ENCODE assay signal across 19 mouse cellular contexts in genomic region chr9:13523046-13523445, GRCm38 (mm10).
DNase-seq lines count a peak whose midpoint lies in the region; ATAC-seq lines count a peak whose summit lies in the region.
"Had no signal": no experiment of that assay in that cellular context is flagged by ENCODE, and none has a peak within 500 bp of the region (broad histone marks: within the 10 kb centered on the region; RNA-seq: fewer than 3 reads in every experiment).

No protein-coding gene starts in this region.

- no peak for DNase-seq in heart, embryonic 10.5 days (ENCODE audit: low spot score)
- no peak for DNase-seq in limb, embryonic 10.5 days (ENCODE audit: low spot score)
- DNase-seq in gastrocnemius, postnatal 14 days: no peak
- DNase-seq in forebrain, embryonic 10.5 days (ENCODE audit: extremely low spot score, low spot score): no peak
- DNase-seq: adrenal gland, adult 2 months; cerebellum, adult 9-10 months; kidney, postnatal 10 days; liver; liver, postnatal 0 days; lung, postnatal 36 days; right cerebral cortex, postnatal 25 days had no signal

- WGBS in heart, embryonic 13.5 days: 65% methylated on average over 3 of the region's 3 CpGs
- 66% methylated on average over 3 of the region's 3 CpGs for WGBS in heart, embryonic 10.5 days
- 73% methylated on average over 3 of the region's 3 CpGs for WGBS in limb, embryonic 12.5 days
- WGBS in limb, embryonic 10.5 days: 87% methylated on average over 3 of the region's 3 CpGs
- WGBS in forebrain, embryonic 10.5 days: 91% methylated on average over 3 of the region's 3 CpGs

- no peak overlapping the region for H3K4me2 ChIP-seq in heart, embryonic 13.5 days
- H3K4me2 ChIP-seq in limb, embryonic 12.5 days: no peak overlapping the region
- H3K4me2 ChIP-seq: embryonic facial prominence, embryonic 12.5 days had no signal

- H3K9ac ChIP-seq in heart, embryonic 13.5 days: no peak overlapping the region
- H3K9ac ChIP-seq in limb, embryonic 12.5 days (replicated peaks): no peak overlapping the region
- H3K9ac ChIP-seq: embryonic facial prominence, embryonic 12.5 days; liver, postnatal 0 days had no signal

- ATAC-seq in heart, embryonic 13.5 days (ENCODE audit: extremely low read depth, insufficient number of reproducible peaks, low FRiP score, low TSS enrichment): no peak
- no peak for ATAC-seq in limb, embryonic 12.5 days (ENCODE audit: insufficient number of reproducible peaks, insufficient read depth, low FRiP score, low TSS enrichment, low read depth)
- ATAC-seq in megakaryocyte, adult 5-6 weeks (ENCODE audit: poor library complexity, severe bottlenecking): peak; percentile 45; the same call in 1 of the 2 replicates
- ATAC-seq: hindbrain, embryonic 16.5 days; intestine, embryonic 16.5 days; liver, postnatal 0 days had no signal

- peak overlapping the region; percentile 29; the same call in 1 of the 2 replicates for H3K27ac ChIP-seq in heart, embryonic 13.5 days (replicated peaks)
- H3K27ac ChIP-seq in heart, embryonic 10.5 days: no peak overlapping the region
- 0 out of 2 replicates have a peak overlapping the region, but pooled peaks have one; percentile 12 for H3K27ac ChIP-seq in limb, embryonic 12.5 days
- H3K27ac ChIP-seq in limb, embryonic 10.5 days: no peak overlapping the region
- no peak overlapping the region for H3K27ac ChIP-seq in forebrain, embryonic 10.5 days
- H3K27ac ChIP-seq: embryonic facial prominence, embryonic 12.5 days; midbrain, embryonic 10.5 days had no signal

- H3K4me1 ChIP-seq in heart, embryonic 13.5 days: peaks cover 40% of the 10 kb centered on the region
- H3K4me1 ChIP-seq in heart, embryonic 10.5 days: peaks cover 23% of the 10 kb centered on the region
- H3K4me1 ChIP-seq in limb, embryonic 12.5 days (replicated peaks): peaks cover 33% of the 10 kb centered on the region
- peaks cover 11% of the 10 kb centered on the region for H3K4me1 ChIP-seq in limb, embryonic 10.5 days
- peaks cover 39% of the 10 kb centered on the region for H3K4me1 ChIP-seq in forebrain, embryonic 10.5 days
- H3K4me1 ChIP-seq: embryonic facial prominence, embryonic 12.5 days had no signal

- H3K27me3 ChIP-seq in heart, embryonic 13.5 days (replicated peaks): no peaks in the 10 kb centered on the region
- no peaks in the 10 kb centered on the region for H3K27me3 ChIP-seq in heart, embryonic 10.5 days (ENCODE audit: insufficient read depth, poor library complexity, severe bottlenecking)
- H3K27me3 ChIP-seq in limb, embryonic 12.5 days: no peaks in the 10 kb centered on the region
- H3K27me3 ChIP-seq in limb, embryonic 10.5 days (ENCODE audit: low read depth, poor library complexity, severe bottlenecking): no peaks in the 10 kb centered on the region
- no peaks in the 10 kb centered on the region for H3K27me3 ChIP-seq in forebrain, embryonic 10.5 days (ENCODE audit: poor library complexity, severe bottlenecking)
- H3K27me3 ChIP-seq: embryonic facial prominence, embryonic 12.5 days had no signal

- no peaks in the 10 kb centered on the region for H3K9me3 ChIP-seq in heart, embryonic 13.5 days
- H3K9me3 ChIP-seq in heart, embryonic 10.5 days: no peaks in the 10 kb centered on the region
- no peaks in the 10 kb centered on the region for H3K9me3 ChIP-seq in limb, embryonic 12.5 days
- H3K9me3 ChIP-seq in limb, embryonic 10.5 days (replicated peaks): no peaks in the 10 kb centered on the region
- H3K9me3 ChIP-seq in forebrain, embryonic 10.5 days: no peaks in the 10 kb centered on the region
- H3K9me3 ChIP-seq: embryonic facial prominence, embryonic 12.5 days; midbrain, embryonic 10.5 days had no signal

- H3K4me3 ChIP-seq in heart, embryonic 13.5 days: no peak overlapping the region
- no peak overlapping the region for H3K4me3 ChIP-seq in heart, embryonic 10.5 days
- H3K4me3 ChIP-seq in limb, embryonic 12.5 days (replicated peaks): no peak overlapping the region
- H3K4me3 ChIP-seq in limb, embryonic 10.5 days: no peak overlapping the region
- no peak overlapping the region for H3K4me3 ChIP-seq in forebrain, embryonic 10.5 days
- H3K4me3 ChIP-seq: embryonic facial prominence, embryonic 12.5 days; erythroblast, embryonic 14.5 days; midbrain, embryonic 10.5 days had no signal

- H3K36me3 ChIP-seq in heart, embryonic 13.5 days: peaks cover 7% of the 10 kb centered on the region; the same call in 1 of the 2 replicates
- H3K36me3 ChIP-seq in heart, embryonic 10.5 days: no peaks in the 10 kb centered on the region
- no peaks in the 10 kb centered on the region for H3K36me3 ChIP-seq in limb, embryonic 12.5 days
- no peaks in the 10 kb centered on the region for H3K36me3 ChIP-seq in limb, embryonic 10.5 days
- H3K36me3 ChIP-seq in forebrain, embryonic 10.5 days (replicated peaks): no peaks in the 10 kb centered on the region
- H3K36me3 ChIP-seq: embryonic facial prominence, embryonic 12.5 days; midbrain, embryonic 10.5 days had no signal

- intact Hi-C loops in gastrocnemius, postnatal 14 days (cut with DNase I; ENCODE audit: low total_unique reads): no loop called here

Comparison
In these comparisons a context has a peak if more than half of its experiments do, and no peak if none do; other contexts are left out.
1. H3K27ac ChIP-seq: peak in heart, embryonic 13.5 days (single experiment) and limb, embryonic 12.5 days (single experiment); none in heart, embryonic 10.5 days (single experiment), limb, embryonic 10.5 days (single experiment) and forebrain, embryonic 10.5 days (single experiment).